Mouse (Mus musculus) embryonic facial prominence, embryonic 15.5 days (tissue): ENCODE results near the gene Gpx5. TPM values are rescaled to one million over a fixed set of nuclear protein-coding genes. Genes with fewer than 3 reads are reported as not detected.

ENCODE experiments used
- ATAC-seq: fragments of 200-750 bp; cut with Nextera tagmentation; 2 replicates; pipeline ENCODE4 v1.8.0; 2017; ENCODE audit warnings: low read depth, moderate TSS enrichment; ENCODE audit not compliant: insufficient number of reproducible peaks, low FRiP score, low TSS enrichment
- H3K27ac ChIP-seq: fragments of 300-500 bp; sonication (generic); replicated peaks from 2 replicates; pipeline ENCODE4 v1.5.1; 2015; ENCODE audit warnings: mild to moderate bottlenecking, inconsistent platforms
- H3K27me3 ChIP-seq: fragments of 300-500 bp; sonication (generic); 2 replicates; pipeline ENCODE4 v1.6.1; 2015; ENCODE audit warnings: inconsistent platforms
- H3K36me3 ChIP-seq: fragments of 300-500 bp; sonication (generic); 2 replicates; pipeline ENCODE4 v1.6.1; 2015; ENCODE audit warnings: mild to moderate bottlenecking, inconsistent platforms
- H3K4me1 ChIP-seq: fragments of 300-500 bp; sonication (generic); 2 replicates; pipeline ENCODE4 v1.6.1; 2015; ENCODE audit warnings: inconsistent platforms
- H3K4me2 ChIP-seq: fragments of 300-500 bp; sonication (generic); replicated peaks from 2 replicates; pipeline ENCODE4 v1.6.1; 2015; ENCODE audit warnings: mild to moderate bottlenecking, inconsistent platforms
- H3K4me3 ChIP-seq: fragments of 300-500 bp; sonication (generic); replicated peaks from 2 replicates; pipeline ENCODE4 v1.5.1; 2015; ENCODE audit warnings: mild to moderate bottlenecking, inconsistent platforms
- H3K9ac ChIP-seq: fragments of 300-500 bp; sonication (generic); 2 replicates; pipeline ENCODE4 v1.6.1; 2015; ENCODE audit warnings: inconsistent platforms
- H3K9me3 ChIP-seq: fragments of 300-500 bp; sonication (generic); replicated peaks from 2 replicates; pipeline ENCODE4 v1.6.1; 2016; ENCODE audit warnings: inconsistent platforms
- WGBS: fragments of 180-500 bp; shearing (Covaris S2); methylation state at CpG from one replicate; pipeline ENCODE4 v1.1.7; 2015; 5-methylcytosine and 5-hydroxymethylcytosine counted together
- polyA plus RNA-seq: library from polyadenylated mRNA; unstranded; fragments of >200 nt; fragmentation: Nextera tagmentation; extraction: Ambion mirVana; gene quantifications from 2 replicates; pipeline ENCODE4 v1.2.1, GENCODE M21; 2015

Gene Gpx5
- polyA plus RNA-seq: not detected in 2 replicates

GRCm38 (mm10) chr13:21292631-21293030, at the start of gene Gpx5:
Gene Gpx5 (minus strand): TSS chr13:21292731.
- 93% methylated on average over 6 of the region's 6 CpGs for WGBS
- Histone ChIP-seq H3K4me2 (no peak within 1 kb of the TSS), H3K9ac (no peak within 1 kb of the TSS), H3K27me3 (no peaks in the 10 kb centered on the region), H3K9me3 (no peaks in the 10 kb centered on the region), H3K4me3 (no peak within 1 kb of the TSS), H3K36me3 (no peaks in the 10 kb centered on the region), H3K27ac (no peak within 1 kb of the TSS), H3K4me1 (no peaks in the 10 kb centered on the region)
- ATAC-seq: no peak

GRCm38 (mm10) chr13:21327424-21327823, 34.9 kb upstream of the Gpx5 start:
- no peak for ATAC-seq
- H3K9me3 ChIP-seq: no peaks in the 10 kb centered on the region
- under 1% methylated on average over 9 of the region's 9 CpGs for WGBS

GRCm38 (mm10) chr13:21326657-21327211, 34.2 kb upstream of the Gpx5 start:
- WGBS: under 1% methylated on average over 24 of the region's 24 CpGs
- no peak overlapping the region; the same call in 1 of the 2 replicates for H3K9ac ChIP-seq
- H3K27me3 ChIP-seq: 0 out of 2 replicates have a peak, but pooled peaks cover 10% of the 10 kb centered on the region
- H3K36me3 ChIP-seq: no peaks in the 10 kb centered on the region
- no peak overlapping the region for H3K27ac ChIP-seq
- peak overlapping the region; percentile 48 for H3K4me3 ChIP-seq
- no peaks in the 10 kb centered on the region for H3K9me3 ChIP-seq
- peak; percentile 15; the same call in 1 of the 2 replicates for ATAC-seq
- 0 out of 2 replicates have a peak, but pooled peaks cover 3% of the 10 kb centered on the region for H3K4me1 ChIP-seq
- peak overlapping the region; percentile 64 for H3K4me2 ChIP-seq

More at GRCm38 (mm10) chr13:21327424-21327823, 34.9 kb upstream of the Gpx5 start:
- Histone ChIP-seq H3K27ac (no peak overlapping the region), H3K4me3 (peak overlapping the region; percentile 48), H3K4me1 (0 out of 2 replicates have a peak, but pooled peaks cover 3% of the 10 kb centered on the region), H3K9ac (peak overlapping the region; percentile 15; the same call in 1 of the 2 replicates), H3K27me3 (0 out of 2 replicates have a peak, but pooled peaks cover 5% of the 10 kb centered on the region), H3K4me2 (peak overlapping the region; percentile 64), H3K36me3 (no peaks in the 10 kb centered on the region)

- peak overlapping the region; percentile 64 for H3K4me2 ChIP-seq
- no peak overlapping the region for H3K9ac ChIP-seq
- peak overlapping the region; percentile 48 for H3K4me3 ChIP-seq
- no peak for ATAC-seq
- H3K27me3 ChIP-seq: peaks cover 10% of the 10 kb centered on the region; the same call in 1 of the 2 replicates
- no peaks in the 10 kb centered on the region for H3K36me3 ChIP-seq
- WGBS: 12% methylated on average over 4 of the region's 4 CpGs
- no peak overlapping the region for H3K27ac ChIP-seq
- H3K9me3 ChIP-seq: no peaks in the 10 kb centered on the region
- 0 out of 2 replicates have a peak, but pooled peaks cover 3% of the 10 kb centered on the region for H3K4me1 ChIP-seq
These were observed 33.7 kb upstream of the Gpx5 start for GRCm38 (mm10) chr13:21326191-21326590.

GRCm38 (mm10) chr13:21323405-21323804, 30.9 kb upstream of the Gpx5 start:
- 51% methylated on average over 6 of the region's 6 CpGs for WGBS
- no peak overlapping the region for H3K9ac ChIP-seq
- 0 out of 2 replicates have a peak, but pooled peaks cover 3% of the 10 kb centered on the region for H3K4me1 ChIP-seq
- peaks cover 10% of the 10 kb centered on the region; the same call in 1 of the 2 replicates for H3K27me3 ChIP-seq
- no peaks in the 10 kb centered on the region for H3K36me3 ChIP-seq
- ATAC-seq: no peak
- H3K9me3 ChIP-seq: no peaks in the 10 kb centered on the region
- H3K4me2 ChIP-seq: peak overlapping the region; percentile 42
- no peak overlapping the region for H3K27ac ChIP-seq
- peak overlapping the region; percentile 22; the same call in 1 of the 2 replicates for H3K4me3 ChIP-seq

- Histone ChIP-seq H3K9ac (no peak overlapping the region), H3K9me3 (no peaks in the 10 kb centered on the region), H3K4me3 (peak overlapping the region; percentile 33), H3K4me2 (peak overlapping the region; percentile 42), H3K36me3 (no peaks in the 10 kb centered on the region), H3K27ac (no peak overlapping the region), H3K27me3 (peaks cover 5% of the 10 kb centered on the region; the same call in 1 of the 2 replicates), H3K4me1 (0 out of 2 replicates have a peak, but pooled peaks cover 3% of the 10 kb centered on the region)
- WGBS: 10% methylated on average over 18 of the region's 18 CpGs
- ATAC-seq: no peak
These were observed 30.2 kb upstream of the Gpx5 start for GRCm38 (mm10) chr13:21322509-21323375.

GRCm38 (mm10) chr13:21321890-21322494, 29.5 kb upstream of the Gpx5 start:
- H3K4me3 ChIP-seq: peak overlapping the region; percentile 33
- peak overlapping the region; percentile 42 for H3K4me2 ChIP-seq
- no peak overlapping the region for H3K27ac ChIP-seq
- no peaks in the 10 kb centered on the region for H3K9me3 ChIP-seq
- H3K36me3 ChIP-seq: no peaks in the 10 kb centered on the region
- H3K27me3 ChIP-seq: peaks cover 5% of the 10 kb centered on the region; the same call in 1 of the 2 replicates
- no peaks in the 10 kb centered on the region for H3K4me1 ChIP-seq
- no peak overlapping the region for H3K9ac ChIP-seq
- ATAC-seq: no peak
- 7% methylated on average over 18 of the region's 18 CpGs for WGBS

- Histone ChIP-seq H3K9ac (no peak overlapping the region), H3K27ac (no peak overlapping the region), H3K4me1 (no peaks in the 10 kb centered on the region), H3K36me3 (no peaks in the 10 kb centered on the region), H3K4me3 (no peak overlapping the region), H3K4me2 (no peak overlapping the region), H3K27me3 (peaks cover 5% of the 10 kb centered on the region; the same call in 1 of the 2 replicates), H3K9me3 (no peaks in the 10 kb centered on the region)
- WGBS: 59% methylated on average over 3 of the region's 3 CpGs
- no peak for ATAC-seq
These were observed 27.7 kb upstream of the Gpx5 start for GRCm38 (mm10) chr13:21320262-21320661.

- WGBS: 76% methylated on average over 4 of the region's 4 CpGs
- H3K9ac ChIP-seq: no peak overlapping the region
- H3K4me3 ChIP-seq: no peak overlapping the region
- ATAC-seq: no peak
- no peak overlapping the region for H3K4me2 ChIP-seq
- no peaks in the 10 kb centered on the region for H3K4me1 ChIP-seq
- no peaks in the 10 kb centered on the region for H3K27me3 ChIP-seq
- no peaks in the 10 kb centered on the region for H3K9me3 ChIP-seq
- no peak overlapping the region for H3K27ac ChIP-seq
- H3K36me3 ChIP-seq: no peaks in the 10 kb centered on the region
These were observed 21.4 kb upstream of the Gpx5 start for GRCm38 (mm10) chr13:21313903-21314302.

GRCm38 (mm10) chr13:21312854-21313253, 20.3 kb upstream of the Gpx5 start:
- H3K9me3 ChIP-seq: no peaks in the 10 kb centered on the region
- no peak overlapping the region for H3K4me2 ChIP-seq
- H3K27me3 ChIP-seq: no peaks in the 10 kb centered on the region
- H3K4me3 ChIP-seq: no peak overlapping the region
- no peaks in the 10 kb centered on the region for H3K36me3 ChIP-seq
- H3K27ac ChIP-seq: no peak overlapping the region
- no peaks in the 10 kb centered on the region for H3K4me1 ChIP-seq
- H3K9ac ChIP-seq: no peak overlapping the region
- ATAC-seq: no peak
- 47% methylated on average over 3 of the region's 5 CpGs for WGBS

- no peak within 1 kb of the TSS for H3K4me3 ChIP-seq
- H3K4me1 ChIP-seq: no peaks in the 10 kb centered on the region
- H3K4me2 ChIP-seq: no peak within 1 kb of the TSS
- H3K9me3 ChIP-seq: no peaks in the 10 kb centered on the region
- no peaks in the 10 kb centered on the region for H3K27me3 ChIP-seq
- no peak within 1 kb of the TSS for H3K27ac ChIP-seq
- WGBS: 12% methylated on average over 3 of the region's 3 CpGs
- H3K36me3 ChIP-seq: no peaks in the 10 kb centered on the region
- no peak for ATAC-seq
- no peak within 1 kb of the TSS for H3K9ac ChIP-seq
These were observed 19.4 kb upstream of the Gpx5 start, which contains the start of gene Gpx6 for GRCm38 (mm10) chr13:21311926-21312325. Gene Gpx6 (plus strand): TSS chr13:21312125.
